Mouse (Mus musculus) forebrain, embryonic 14.5 days (tissue): ENCODE data around the gene Mrps7. TPM values are rescaled to one million over a fixed set of nuclear protein-coding genes. Genes with fewer than 3 reads are reported as not detected.

Experiments
- ATAC-seq: fragments of 200-750 bp; cut with Nextera tagmentation; 2 replicates; pipeline ENCODE4 v1.8.0; 2017; ENCODE audit warnings: mild to moderate bottlenecking, moderate library complexity
- DNase-seq: peaks from one replicate; pipeline ENCODE4 v3.0.0-alpha.2; 2015; ENCODE audit warnings: low spot score
- H3K27ac ChIP-seq: fragments of 300-500 bp; sonication (generic); 2 replicates; pipeline ENCODE4 v1.5.1; 2014; ENCODE audit warnings: low read depth, mild to moderate bottlenecking, control low read depth, low read length, moderate library complexity
- H3K27me3 ChIP-seq: fragments of 300-500 bp; sonication (generic); replicated peaks from 2 replicates; pipeline ENCODE4 v1.6.1; 2014; ENCODE audit warnings: low read length, control low read depth, mixed read lengths; ENCODE audit not compliant: control insufficient read depth, insufficient read depth
- H3K36me3 ChIP-seq: fragments of 300-500 bp; sonication (generic); 2 replicates; pipeline ENCODE4 v1.6.1; 2014; ENCODE audit warnings: low read length, control low read depth; ENCODE audit not compliant: control insufficient read depth, insufficient read depth
- H3K4me1 ChIP-seq: fragments of 300-500 bp; sonication (generic); 2 replicates; pipeline ENCODE4 v1.6.1; 2014; ENCODE audit warnings: antibody characterized with exemption, low read length, control low read depth; ENCODE audit not compliant: control insufficient read depth, insufficient read depth
- H3K4me2 ChIP-seq: fragments of 300-500 bp; sonication (generic); 2 replicates; pipeline ENCODE4 v1.6.1; 2014; ENCODE audit warnings: mild to moderate bottlenecking, control low read depth, low read length
- H3K4me3 ChIP-seq: fragments of 300-500 bp; sonication (generic); 2 replicates; pipeline ENCODE4 v1.5.1; 2014; ENCODE audit warnings: low read depth, low read length, control low read depth
- H3K9ac ChIP-seq: fragments of 300-500 bp; sonication (generic); 2 replicates; pipeline ENCODE4 v1.6.1; 2014; ENCODE audit warnings: mild to moderate bottlenecking, low read length, control low read depth, moderate library complexity
- H3K9me3 ChIP-seq: fragments of 300-500 bp; sonication (generic); replicated peaks from 2 replicates; pipeline ENCODE4 v1.6.1; 2016; ENCODE audit warnings: low read length, control low read depth, mixed read lengths; ENCODE audit not compliant: control insufficient read depth
- WGBS: fragments of 180-500 bp; shearing (Covaris S2); extraction: QIAGEN DNeasy Blood & Tissue Kit; methylation state at CpG from one replicate; pipeline ENCODE4 v1.1.7; 2014; 5-methylcytosine and 5-hydroxymethylcytosine counted together
- polyA plus RNA-seq: library from polyadenylated mRNA; unstranded; fragments of >200 nt; fragmentation: Nextera tagmentation; extraction: Ambion mirVana; gene quantifications from 2 replicates; pipeline ENCODE4 v1.2.1, GENCODE M21; 2014

The Mrps7 gene
- polyA plus RNA-seq, 1 experiment from 2014 or later = 72.1 TPM

DNA sequence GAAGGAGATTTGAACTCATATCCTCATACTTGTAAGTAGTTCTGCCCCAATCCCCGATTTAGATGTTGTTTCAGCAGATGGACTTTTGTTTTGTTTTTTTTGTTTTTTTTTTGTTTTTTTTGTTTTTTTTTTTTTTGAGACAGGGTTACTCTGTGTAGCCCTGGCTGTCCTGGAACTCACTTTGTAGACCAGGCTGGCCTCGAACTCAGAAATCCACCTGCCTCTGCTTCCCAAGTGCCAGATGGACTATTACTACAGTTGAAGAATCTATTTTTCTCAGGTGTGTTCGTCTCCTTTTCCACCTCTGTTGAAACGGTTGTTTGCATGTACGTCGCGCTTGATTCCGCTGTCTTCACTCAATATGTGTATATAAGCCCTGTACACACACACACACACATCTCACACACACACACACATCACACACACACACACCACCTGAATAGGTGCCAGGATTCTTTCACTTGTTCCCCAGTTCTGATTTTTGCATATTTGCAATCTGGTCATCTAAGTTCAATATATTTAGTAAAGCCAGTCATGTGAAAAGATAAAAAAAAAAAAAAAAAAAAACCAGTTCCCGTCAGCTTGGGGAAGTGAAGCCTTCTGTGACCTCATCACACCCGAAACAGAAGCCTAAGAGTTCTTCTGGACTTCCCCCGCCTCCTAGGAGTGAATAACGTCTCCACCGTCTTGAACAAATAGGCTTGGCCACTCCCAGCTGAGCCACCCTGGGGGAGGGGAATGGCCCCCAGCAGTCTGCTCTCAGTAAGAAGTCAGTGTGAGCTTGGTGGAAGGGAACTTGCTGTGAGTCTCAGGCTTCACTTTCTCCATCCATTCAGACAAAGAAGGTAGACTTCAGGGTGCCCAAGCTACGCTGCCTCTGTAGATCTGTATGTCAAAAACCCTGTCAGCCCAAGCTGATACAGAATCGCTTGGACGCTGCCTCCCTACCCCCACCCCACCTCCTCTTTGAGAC lies 27.1 kb downstream of the Mrps7 start:
- Histone ChIP-seq H3K36me3 (no peaks in the 10 kb centered on the region), H3K9me3 (no peaks in the 10 kb centered on the region), H3K4me3 (no peak overlapping the region), H3K27ac (no peak overlapping the region), H3K9ac (no peak overlapping the region), H3K4me2 (no peak overlapping the region), H3K27me3 (no peaks in the 10 kb centered on the region), H3K4me1 (peaks cover 4% of the 10 kb centered on the region; the same call in 1 of the 2 replicates)
- DNase-seq (no peak), ATAC-seq (no peak)
- WGBS = 51% methylated on average over 16 of the region's 16 CpGs

DNA sequence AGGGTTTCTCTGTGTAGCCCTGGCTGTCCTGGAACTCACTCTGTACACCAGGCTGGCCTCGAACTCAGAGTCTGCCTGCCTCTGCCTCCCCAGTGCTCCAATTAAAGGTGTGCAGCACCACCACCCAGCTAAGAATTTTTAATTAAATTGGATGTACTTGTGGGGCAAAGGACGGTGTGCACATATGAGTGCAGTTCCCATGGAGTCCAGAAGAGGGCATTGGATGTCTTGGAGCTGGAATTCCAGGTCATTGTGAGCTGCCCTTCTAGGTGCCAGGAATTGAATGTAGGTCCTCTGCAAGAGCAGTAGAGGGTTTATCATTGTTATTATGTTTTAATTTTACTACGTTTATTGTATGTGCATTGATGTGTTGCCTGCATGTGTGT lies 27.8 kb downstream of the Mrps7 start:
- H3K4me3 ChIP-seq = no peak overlapping the region

DNA sequence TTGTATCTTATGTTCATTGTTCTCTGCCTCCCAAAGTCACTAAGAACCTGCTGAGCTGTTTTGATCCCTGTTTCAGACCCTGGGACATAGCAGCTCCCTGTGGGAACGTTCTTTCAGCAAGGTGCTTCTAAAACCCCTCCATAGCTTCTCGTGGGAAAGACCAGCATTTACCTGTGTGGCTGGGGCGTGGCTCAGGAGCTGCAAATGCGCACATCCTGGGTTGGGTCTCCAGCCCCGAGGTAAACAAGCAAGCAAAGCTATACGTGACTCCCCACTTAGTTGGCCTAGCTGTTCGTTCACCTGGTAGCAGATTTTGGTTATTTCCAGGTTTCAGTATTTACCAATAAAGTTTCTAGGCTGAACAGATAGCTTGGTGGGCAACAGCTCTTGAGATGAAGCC lies 28.5 kb downstream of the Mrps7 start:
- H3K9ac ChIP-seq = no peak overlapping the region
- 74% methylated on average over 7 of the region's 7 CpGs for WGBS
- no peaks in the 10 kb centered on the region for H3K36me3 ChIP-seq
- ATAC-seq (no peak), DNase-seq (no peak)
- no peak overlapping the region for H3K27ac ChIP-seq
- no peaks in the 10 kb centered on the region; the same call in 1 of the 2 replicates for H3K4me1 ChIP-seq
- no peaks in the 10 kb centered on the region for H3K27me3 ChIP-seq
- no peaks in the 10 kb centered on the region for H3K9me3 ChIP-seq
- H3K4me3 ChIP-seq = no peak overlapping the region
- H3K4me2 ChIP-seq = no peak overlapping the region

More for the DNA sequence above, 27.8 kb downstream of the Mrps7 start:
- H3K4me2 ChIP-seq = no peak overlapping the region
- no peaks in the 10 kb centered on the region for H3K27me3 ChIP-seq
- WGBS = 14% methylated on average over 3 of the region's 3 CpGs
- H3K9ac ChIP-seq = no peak overlapping the region
- no peaks in the 10 kb centered on the region for H3K9me3 ChIP-seq
- no peak overlapping the region for H3K27ac ChIP-seq
- no peaks in the 10 kb centered on the region for H3K36me3 ChIP-seq
- ATAC-seq (no peak), DNase-seq (peak; percentile 47)
- peaks cover 4% of the 10 kb centered on the region; the same call in 1 of the 2 replicates for H3K4me1 ChIP-seq

DNA sequence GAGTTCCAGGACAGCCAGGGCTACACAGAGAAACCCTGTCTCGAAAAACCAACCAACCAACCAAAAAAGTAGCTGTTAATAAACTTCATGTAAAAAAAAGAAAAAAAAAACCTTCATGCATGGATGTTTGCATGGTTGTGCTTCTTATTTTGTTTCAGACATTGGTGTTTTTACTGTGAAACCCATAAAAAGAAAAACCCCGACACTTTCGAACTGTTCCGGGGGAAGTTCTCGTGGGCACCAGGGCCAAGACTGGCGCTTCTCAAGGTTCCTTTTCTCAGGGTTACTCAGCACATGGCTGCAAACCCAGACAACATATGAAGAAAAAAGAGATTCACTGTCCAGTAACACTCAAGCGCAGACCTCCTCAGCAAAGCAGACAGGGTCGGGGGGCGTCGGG lies 29.1 kb downstream of the Mrps7 start:
- 87% methylated on average over 10 of the region's 10 CpGs for WGBS
- no peak overlapping the region for H3K4me2 ChIP-seq
- no peaks in the 10 kb centered on the region for H3K27me3 ChIP-seq
- H3K9ac ChIP-seq = no peak overlapping the region
- no peaks in the 10 kb centered on the region for H3K9me3 ChIP-seq
- no peaks in the 10 kb centered on the region; the same call in 1 of the 2 replicates for H3K4me1 ChIP-seq
- no peak overlapping the region for H3K27ac ChIP-seq
- DNase-seq (no peak), ATAC-seq (no peak)
- no peaks in the 10 kb centered on the region for H3K36me3 ChIP-seq
- H3K4me3 ChIP-seq = no peak overlapping the region

DNA sequence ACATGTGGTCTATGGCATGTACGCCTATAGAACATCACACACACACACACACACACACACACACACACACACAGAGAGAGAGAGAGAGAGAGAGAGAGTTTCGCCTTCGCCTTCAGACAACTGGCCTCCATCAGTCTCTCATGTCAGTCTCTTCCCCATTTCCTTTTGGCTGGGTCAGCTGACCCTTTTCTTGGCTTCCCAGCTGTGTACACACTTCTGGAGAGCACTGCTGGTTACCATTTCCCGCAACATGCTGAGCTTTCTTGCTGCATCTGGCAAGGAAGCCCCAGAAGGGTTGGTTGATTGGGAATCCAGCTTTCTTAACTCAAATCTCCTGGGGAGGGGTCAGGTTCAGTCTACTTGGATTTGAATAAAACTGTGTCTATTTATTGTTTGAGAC lies 30.4 kb downstream of the Mrps7 start:
- H3K27me3 ChIP-seq = no peaks in the 10 kb centered on the region
- no peak overlapping the region for H3K27ac ChIP-seq
- DNase-seq = no peak
- no peak overlapping the region for H3K4me2 ChIP-seq
- H3K9me3 ChIP-seq = no peaks in the 10 kb centered on the region
- WGBS = 80% methylated on average over 4 of the region's 4 CpGs
- no peaks in the 10 kb centered on the region for H3K4me1 ChIP-seq
- no peaks in the 10 kb centered on the region for H3K36me3 ChIP-seq
- H3K9ac ChIP-seq = no peak overlapping the region
- no peak overlapping the region for H3K4me3 ChIP-seq
- no peak for ATAC-seq

DNA sequence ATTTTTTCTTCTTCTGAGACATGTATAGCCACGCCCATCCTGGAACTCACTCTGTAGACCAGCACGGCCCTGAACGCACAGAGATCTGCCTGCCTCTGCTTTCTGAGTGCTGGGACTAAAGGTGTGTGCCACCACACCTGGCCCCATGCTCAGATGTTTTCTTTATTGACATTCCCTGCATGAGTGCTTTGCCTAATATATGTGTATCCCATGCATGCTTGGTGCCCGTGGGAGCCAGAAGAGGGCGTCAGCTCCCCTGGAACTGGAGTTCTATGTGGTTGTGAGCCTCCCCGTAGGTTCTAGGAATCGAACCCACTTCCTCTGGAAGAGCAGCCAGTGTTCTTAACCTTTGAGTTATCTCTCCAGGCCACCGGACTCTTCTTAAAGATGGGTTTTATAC lies 31.3 kb downstream of the Mrps7 start:
- H3K4me1 ChIP-seq = no peaks in the 10 kb centered on the region
- H3K27ac ChIP-seq = no peak overlapping the region
- H3K9ac ChIP-seq = no peak overlapping the region
- DNase-seq (no peak), ATAC-seq (no peak)
- no peaks in the 10 kb centered on the region for H3K9me3 ChIP-seq
- H3K36me3 ChIP-seq = no peaks in the 10 kb centered on the region
- no peak overlapping the region for H3K4me2 ChIP-seq
- H3K4me3 ChIP-seq = no peak overlapping the region
- 88% methylated on average over 8 of the region's 8 CpGs for WGBS
- no peaks in the 10 kb centered on the region for H3K27me3 ChIP-seq

DNA sequence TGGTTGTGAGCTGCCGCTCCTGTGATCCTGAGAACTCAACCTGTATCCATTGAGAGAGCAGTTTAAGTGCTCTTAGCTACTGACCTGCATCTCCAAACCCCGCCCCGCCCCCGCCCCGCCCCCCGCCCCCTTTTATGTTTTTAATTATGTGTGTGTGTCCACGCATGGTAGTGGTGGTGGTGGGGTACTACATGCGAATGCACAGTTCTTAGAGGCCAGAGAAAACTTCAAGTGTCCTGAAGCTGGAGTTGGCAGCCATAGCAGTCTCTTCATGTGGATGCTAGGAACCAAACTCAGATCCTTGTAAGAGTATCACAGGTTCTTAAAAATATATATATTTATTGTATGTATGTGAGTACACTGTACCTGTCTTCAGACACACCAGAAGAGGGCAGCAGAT lies 31.8 kb downstream of the Mrps7 start:
- Histone ChIP-seq H3K4me2 (no peak overlapping the region), H3K9ac (no peak overlapping the region), H3K27ac (no peak overlapping the region), H3K9me3 (no peaks in the 10 kb centered on the region), H3K27me3 (no peaks in the 10 kb centered on the region), H3K36me3 (no peaks in the 10 kb centered on the region), H3K4me1 (no peaks in the 10 kb centered on the region), H3K4me3 (no peak overlapping the region)
- no peak for DNase-seq
- ATAC-seq = no peak
- 78% methylated on average over 8 of the region's 8 CpGs for WGBS

DNA sequence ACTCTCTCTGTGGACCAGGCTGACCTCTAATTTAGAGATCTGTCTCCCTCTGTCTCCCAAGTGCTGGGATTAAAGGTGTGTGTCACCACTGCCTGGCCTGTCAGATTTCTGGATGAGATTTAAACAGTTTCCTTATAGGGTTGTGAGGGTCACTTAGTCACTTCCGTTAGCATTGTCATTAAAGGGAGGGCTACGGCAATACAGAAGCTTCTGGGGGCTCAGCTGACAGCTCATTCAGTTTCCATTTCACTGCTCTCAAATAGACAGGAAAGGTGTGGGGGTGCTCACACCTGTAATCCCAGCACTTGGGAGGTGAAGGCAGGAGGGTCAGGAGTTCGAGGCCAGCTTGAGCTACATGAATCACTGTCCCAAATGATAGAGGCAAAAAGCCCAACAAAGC lies 33.2 kb downstream of the Mrps7 start:
- DNase-seq (no peak), ATAC-seq (no peak)
- 83% methylated on average over 3 of the region's 3 CpGs for WGBS
- Histone ChIP-seq H3K27ac (no peak overlapping the region), H3K9me3 (no peaks in the 10 kb centered on the region), H3K27me3 (no peaks in the 10 kb centered on the region), H3K4me1 (no peaks in the 10 kb centered on the region), H3K9ac (no peak overlapping the region), H3K4me2 (no peak overlapping the region), H3K4me3 (no peak overlapping the region), H3K36me3 (peaks cover 2% of the 10 kb centered on the region; the same call in 1 of the 2 replicates)
